Mouse (Mus musculus): ENCODE measurements at regions not wholly inside any gene's neighbourhood (a gene's known extent, or its start where the extent isn't known, plus 50 kb on each side); places are given as distances from the start of the nearest gene placed in this dataset.
"Not testable (repeated sequence)": the region's sequence is repeated elsewhere in the genome, so short reads cannot be mapped to it uniquely, and the experiment has no call there.

- DNase-seq, result not testable (repeated sequence)
Observed at GRCm38 (mm10) chr3:22411976-22412660, 335.7 kb downstream of the Tbl1xr1 start.

GRCm38 (mm10) chr3:22438027-22438780 lies 361.8 kb downstream of the Tbl1xr1 start:
- DNase-seq, result no peak

- peak; percentile 4 for DNase-seq
Observed at GRCm38 (mm10) chr3:22470542-22470941, 394.1 kb downstream of the Tbl1xr1 start.

GRCm38 (mm10) chr3:22492530-22492929 lies 416.1 kb downstream of the Tbl1xr1 start:
- DNase-seq, result no peak

Data from right cerebral cortex, postnatal 14 days (tissue).